Mouse (Mus musculus): ENCODE measurements at regions not wholly inside any gene's neighbourhood (a gene's known extent, or its start where the extent isn't known, plus 50 kb on each side); places are given as distances from the start of the nearest gene placed in this dataset.

GRCm38 (mm10) chr10:20780946-20781345 is 56.1 kb upstream of the Pde7b start:
- Histone ChIP-seq H3K27me3 (no peaks in the 10 kb centered on the region), H3K4me2 (no peak overlapping the region), H3K4me1 (replicated peaks) (0 out of 2 replicates have a peak, but pooled peaks cover 6% of the 10 kb centered on the region), H3K4me3 (replicated peaks) (no peak overlapping the region), H3K36me3 (replicated peaks) (no peaks in the 10 kb centered on the region), H3K27ac (replicated peaks) (no peak overlapping the region), H3K9ac (no peak overlapping the region), H3K9me3 (replicated peaks) (no peaks in the 10 kb centered on the region)
- WGBS (ENCODE audit: insufficient replicate concordance), result 63% methylated on average over 1 of the region's 1 CpGs
- no peak for ATAC-seq (ENCODE audit: insufficient read depth)

- H3K4me2 ChIP-seq, result peak overlapping the region; percentile 35; the same call in 1 of the 2 replicates
- WGBS (ENCODE audit: insufficient replicate concordance), result 50% methylated on average over 11 of the region's 11 CpGs
These were observed 51.9 kb upstream of the Pde7b start for GRCm38 (mm10) chr10:20776640-20777413.

GRCm38 (mm10) chr10:20775731-20776429 is 51.0 kb upstream of the Pde7b start:
- Histone ChIP-seq H3K9me3 (replicated peaks) (no peaks in the 10 kb centered on the region), H3K9ac (no peak overlapping the region), H3K27me3 (no peaks in the 10 kb centered on the region), H3K4me3 (replicated peaks) (no peak overlapping the region), H3K4me2 (no peak overlapping the region), H3K4me1 (replicated peaks) (0 out of 2 replicates have a peak, but pooled peaks cover 6% of the 10 kb centered on the region), H3K36me3 (replicated peaks) (no peaks in the 10 kb centered on the region), H3K27ac (replicated peaks) (no peak overlapping the region)
- ATAC-seq (ENCODE audit: insufficient read depth), result no peak
- 66% methylated on average over 3 of the region's 3 CpGs for WGBS (ENCODE audit: insufficient replicate concordance)

More at GRCm38 (mm10) chr10:20776640-20777413, 51.9 kb upstream of the Pde7b start:
- H3K9me3 ChIP-seq (replicated peaks), result no peaks in the 10 kb centered on the region
- no peaks in the 10 kb centered on the region for H3K36me3 ChIP-seq (replicated peaks)
- no peak for ATAC-seq (ENCODE audit: insufficient read depth)
- 0 out of 2 replicates have a peak, but pooled peaks cover 6% of the 10 kb centered on the region for H3K4me1 ChIP-seq (replicated peaks)
- no peaks in the 10 kb centered on the region for H3K27me3 ChIP-seq
- no peak overlapping the region for H3K9ac ChIP-seq
- H3K4me3 ChIP-seq (replicated peaks), result no peak overlapping the region
- no peak overlapping the region for H3K27ac ChIP-seq (replicated peaks)
